Mouse (Mus musculus) lung, embryonic 15.5 days (tissue): ENCODE measurements around the gene Zdhhc14. TPM values are rescaled to one million over a fixed set of nuclear protein-coding genes. Genes with fewer than 3 reads are reported as not detected.
A peak's percentile ranks its signal among the peaks of the same experiment; 100 is the strongest.

ENCODE experiments used
- ATAC-seq: fragments of 200-750 bp; cut with Nextera tagmentation; 2 replicates; pipeline ENCODE4 v1.8.0; 2017; ENCODE audit warnings: moderate number of reproducible peaks, borderline replicate concordance; ENCODE audit not compliant: low FRiP score, low TSS enrichment; ENCODE audit errors: extremely low read depth
- H3K27ac ChIP-seq: fragments of 300-500 bp; sonication (generic); 2 replicates; pipeline ENCODE4 v1.5.1; 2015; ENCODE audit warnings: moderate library complexity, mild to moderate bottlenecking, inconsistent platforms
- H3K27me3 ChIP-seq: fragments of 300-500 bp; sonication (generic); 2 replicates; pipeline ENCODE4 v1.6.1; 2015; ENCODE audit warnings: inconsistent platforms
- H3K36me3 ChIP-seq: fragments of 300-500 bp; sonication (generic); 2 replicates; pipeline ENCODE4 v1.6.1; 2015; ENCODE audit warnings: inconsistent platforms
- H3K4me1 ChIP-seq: fragments of 300-500 bp; sonication (generic); 2 replicates; pipeline ENCODE4 v1.6.1; 2015; ENCODE audit warnings: inconsistent platforms
- H3K4me2 ChIP-seq: fragments of 300-500 bp; sonication (generic); 2 replicates; pipeline ENCODE4 v1.6.1; 2015; ENCODE audit warnings: inconsistent platforms, mild to moderate bottlenecking, moderate library complexity
- H3K4me3 ChIP-seq: fragments of 300-500 bp; sonication (generic); 2 replicates; pipeline ENCODE4 v1.5.1; 2015; ENCODE audit warnings: mild to moderate bottlenecking, inconsistent platforms
- H3K9ac ChIP-seq: fragments of 300-500 bp; sonication (generic); 2 replicates; pipeline ENCODE4 v1.6.1; 2015; ENCODE audit warnings: inconsistent platforms
- H3K9me3 ChIP-seq: fragments of 300-500 bp; sonication (generic); 2 replicates; pipeline ENCODE4 v1.6.1; 2016; ENCODE audit warnings: inconsistent platforms
- WGBS: fragments of 180-500 bp; shearing (Covaris S2); methylation state at CpG from one replicate; pipeline ENCODE4 v1.1.7; 2015; 5-methylcytosine and 5-hydroxymethylcytosine counted together
- polyA plus RNA-seq: library from polyadenylated mRNA; unstranded; fragments of >200 nt; fragmentation: Nextera tagmentation; extraction: Ambion mirVana; gene quantifications from 2 replicates; pipeline ENCODE4 v1.2.1, GENCODE M21; 2015

Gene Zdhhc14
- polyA plus RNA-seq, 1 experiment from 2014 or later = 1.2 TPM

DNA sequence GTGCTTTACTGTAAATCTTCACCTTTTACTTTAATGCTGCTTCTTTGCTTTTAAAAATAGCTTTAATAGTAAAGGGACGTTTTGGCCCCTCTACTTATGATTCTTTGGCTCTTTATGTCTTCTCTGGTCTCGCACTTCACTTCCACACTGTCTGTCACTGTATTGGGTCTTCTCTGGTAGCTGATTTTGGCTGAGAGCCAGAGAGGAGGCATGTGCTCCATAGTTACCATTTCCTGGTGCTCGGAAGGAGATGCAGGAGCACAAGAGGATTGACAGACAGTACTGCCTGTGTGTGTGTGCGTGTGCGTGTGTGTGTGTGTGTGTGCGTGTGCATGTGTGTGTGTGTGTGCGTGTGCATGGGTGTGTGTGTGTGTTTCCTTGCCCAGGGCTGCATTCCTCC is 14.2 kb downstream of the Zdhhc14 start:
- Histone ChIP-seq H3K9ac (no peak overlapping the region), H3K36me3 (no peaks in the 10 kb centered on the region), H3K4me2 (no peak overlapping the region), H3K9me3 (no peaks in the 10 kb centered on the region), H3K4me3 (no peak overlapping the region), H3K27ac (no peak overlapping the region), H3K4me1 (no peaks in the 10 kb centered on the region), H3K27me3 (no peaks in the 10 kb centered on the region)
- 46% methylated on average over 7 of the region's 7 CpGs for WGBS
- peak; percentile 46; the same call in 1 of the 2 replicates for ATAC-seq

DNA sequence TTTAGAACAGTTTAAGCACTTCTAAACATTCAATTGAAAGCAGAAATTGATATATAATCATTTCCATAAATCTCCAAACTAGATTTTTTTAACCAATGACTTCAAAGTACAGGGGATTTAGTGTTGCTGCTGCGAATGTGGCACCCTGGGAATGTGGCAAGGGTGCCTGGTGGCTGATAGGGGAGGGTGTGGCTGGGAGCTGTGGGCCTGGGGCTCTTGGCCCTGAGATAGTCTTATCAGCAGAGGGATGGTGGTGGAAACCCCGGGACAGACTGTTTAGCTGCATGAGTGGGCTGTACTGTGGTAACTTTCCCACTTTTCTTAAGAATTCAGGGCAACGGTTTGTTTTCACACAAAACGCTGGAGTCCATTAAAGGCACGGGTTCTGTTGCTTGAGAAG is 14.6 kb downstream of the Zdhhc14 start:
- no peak overlapping the region for H3K27ac ChIP-seq
- no peak overlapping the region for H3K9ac ChIP-seq

DNA sequence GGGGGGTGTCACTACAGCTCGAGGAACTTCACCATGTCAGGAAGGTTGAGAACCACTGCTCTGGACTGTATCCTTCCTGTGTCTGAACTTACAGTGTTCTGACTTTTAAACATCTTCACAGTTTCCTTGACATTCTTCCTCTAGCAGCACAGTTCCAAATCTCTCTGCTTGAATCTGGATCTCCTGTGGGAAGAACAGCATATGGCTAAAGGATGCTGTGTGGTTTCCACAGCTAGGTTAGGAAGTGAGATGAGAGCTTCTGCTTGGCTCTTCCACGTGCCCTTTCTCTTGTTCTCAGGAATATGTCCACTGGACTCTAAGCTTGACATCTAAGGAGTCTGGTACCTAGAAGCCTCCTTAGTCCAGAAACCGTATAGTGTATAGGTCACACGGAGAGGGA is 15.7 kb downstream of the Zdhhc14 start:
- no peak overlapping the region for H3K27ac ChIP-seq
- WGBS = 73% methylated on average over 4 of the region's 4 CpGs
- no peak overlapping the region for H3K9ac ChIP-seq
- no peak overlapping the region for H3K4me2 ChIP-seq
- no peak for ATAC-seq
- no peaks in the 10 kb centered on the region for H3K9me3 ChIP-seq
- H3K36me3 ChIP-seq = no peaks in the 10 kb centered on the region
- no peaks in the 10 kb centered on the region for H3K27me3 ChIP-seq
- no peak overlapping the region for H3K4me3 ChIP-seq
- H3K4me1 ChIP-seq = no peaks in the 10 kb centered on the region

More for the DNA sequence above, 14.6 kb downstream of the Zdhhc14 start:
- H3K36me3 ChIP-seq = no peaks in the 10 kb centered on the region
- no peaks in the 10 kb centered on the region for H3K27me3 ChIP-seq
- whole genome bisulfite sequencing = 50% methylated on average over 5 of the region's 5 CpGs
- no peak overlapping the region for H3K4me3 ChIP-seq
- no peaks in the 10 kb centered on the region for H3K9me3 ChIP-seq
- no peak overlapping the region for H3K4me2 ChIP-seq
- H3K4me1 ChIP-seq = no peaks in the 10 kb centered on the region
- no peak; the same call in 1 of the 2 replicates for ATAC-seq

DNA sequence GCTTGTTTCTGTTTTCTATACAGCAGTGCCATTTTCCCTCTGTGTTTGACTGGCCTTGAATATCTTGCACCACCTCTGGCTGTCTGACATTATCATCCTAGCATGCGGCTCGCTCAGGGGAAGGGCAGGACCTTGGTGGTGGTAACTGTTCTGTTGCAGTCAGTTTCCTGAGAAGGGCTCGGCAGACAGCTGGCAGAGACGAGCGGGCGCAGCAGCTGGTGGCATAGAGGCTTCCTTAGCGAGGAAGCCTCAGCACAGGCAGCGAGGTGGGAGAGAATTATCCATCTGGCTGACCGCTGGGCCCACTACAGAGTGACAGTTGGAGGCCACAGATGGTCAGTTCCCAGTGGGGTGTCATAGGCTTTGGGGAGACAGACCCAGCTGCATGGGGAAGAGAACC is 18.2 kb downstream of the Zdhhc14 start:
- WGBS = 60% methylated on average over 9 of the region's 9 CpGs
- Histone ChIP-seq H3K27ac (no peak overlapping the region), H3K9me3 (no peaks in the 10 kb centered on the region), H3K27me3 (no peaks in the 10 kb centered on the region), H3K4me2 (no peak overlapping the region), H3K4me1 (no peaks in the 10 kb centered on the region), H3K36me3 (no peaks in the 10 kb centered on the region), H3K9ac (no peak overlapping the region), H3K4me3 (no peak overlapping the region)
- no peak for ATAC-seq

DNA sequence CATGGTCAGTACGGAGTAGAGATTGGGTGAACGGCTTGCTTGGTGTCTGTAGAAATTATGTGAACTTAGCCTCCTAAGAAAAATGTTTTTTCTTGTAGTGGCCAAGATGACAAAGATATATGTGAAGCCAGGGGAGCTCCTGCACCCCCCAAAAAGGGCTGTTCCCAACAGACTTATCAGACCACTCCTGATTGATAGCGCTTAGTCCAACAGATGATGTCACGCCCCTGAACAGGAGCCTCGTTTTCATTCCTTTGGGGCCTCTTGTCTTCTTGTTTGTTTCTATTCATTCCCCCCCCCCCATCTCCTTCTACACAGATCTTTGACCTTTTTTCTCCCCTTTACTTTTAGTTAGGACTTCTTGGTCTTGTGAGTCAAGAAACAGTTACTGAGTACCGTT is 19.4 kb downstream of the Zdhhc14 start:
- no peak overlapping the region for H3K9ac ChIP-seq
- 60% methylated on average over 6 of the region's 6 CpGs for WGBS
- no peak overlapping the region for H3K27ac ChIP-seq
- no peak for ATAC-seq
- no peaks in the 10 kb centered on the region for H3K36me3 ChIP-seq
- H3K9me3 ChIP-seq = no peaks in the 10 kb centered on the region
- H3K4me2 ChIP-seq = no peak overlapping the region
- H3K4me1 ChIP-seq = no peaks in the 10 kb centered on the region
- H3K4me3 ChIP-seq = no peak overlapping the region
- no peaks in the 10 kb centered on the region for H3K27me3 ChIP-seq

DNA sequence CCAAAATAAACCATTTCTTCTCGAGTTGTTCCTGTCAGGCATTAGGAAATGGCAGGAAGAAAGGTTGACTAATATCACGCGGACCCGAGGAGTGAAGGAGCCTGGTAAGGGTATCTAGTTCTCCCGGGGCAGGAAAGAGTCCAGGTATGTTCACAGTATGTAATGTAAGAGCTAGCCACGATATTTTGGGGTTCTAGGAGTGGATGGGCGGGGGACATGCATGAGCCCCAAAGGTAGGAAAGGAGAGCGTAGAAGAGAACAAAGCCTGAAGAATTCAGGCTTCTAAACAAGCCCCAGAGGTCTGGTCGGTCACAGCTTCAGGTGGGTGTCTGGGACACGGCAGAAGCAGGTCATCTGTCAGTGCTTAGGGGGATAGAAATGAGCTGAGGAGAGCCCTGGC is 27.1 kb downstream of the Zdhhc14 start:
- no peaks in the 10 kb centered on the region for H3K36me3 ChIP-seq
- H3K27me3 ChIP-seq = no peaks in the 10 kb centered on the region
- WGBS = 85% methylated on average over 10 of the region's 10 CpGs

DNA sequence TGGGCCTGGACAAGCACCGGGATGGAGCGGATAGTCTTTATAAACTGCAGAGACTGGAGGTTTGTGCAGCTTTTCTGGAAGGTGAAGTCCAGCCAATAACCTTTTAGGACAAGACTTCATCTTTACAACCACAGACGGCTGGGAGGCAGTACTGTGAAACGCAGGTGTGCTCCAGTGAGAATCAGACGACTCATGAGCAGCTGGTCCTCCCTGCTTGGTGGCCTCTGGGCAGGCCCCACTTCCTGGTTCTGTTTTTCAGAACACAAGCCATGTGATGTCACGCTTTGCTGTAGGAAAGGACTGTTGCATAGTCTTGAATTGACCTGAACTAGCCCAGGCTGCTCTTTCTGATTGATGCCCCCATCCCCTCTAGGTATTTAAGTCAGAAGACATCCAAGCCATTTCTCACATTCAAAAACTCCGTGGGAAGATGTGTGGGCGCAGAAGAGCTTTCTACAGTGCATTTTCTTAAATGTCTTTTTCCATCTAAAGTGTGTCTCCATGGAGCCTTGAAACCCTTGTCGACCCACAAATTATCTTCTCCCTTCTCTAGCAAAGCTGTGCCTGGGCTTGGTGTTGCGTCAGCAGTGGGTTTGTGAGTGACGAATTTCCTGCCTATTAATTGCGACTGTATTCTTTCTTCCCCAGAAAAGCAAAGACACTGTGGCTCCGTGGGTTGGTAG is 27.7 kb downstream of the Zdhhc14 start:
- Histone ChIP-seq H3K4me1 (no peaks in the 10 kb centered on the region), H3K4me2 (no peak overlapping the region), H3K4me3 (no peak overlapping the region), H3K27me3 (no peaks in the 10 kb centered on the region), H3K27ac (no peak overlapping the region), H3K9ac (no peak overlapping the region), H3K36me3 (no peaks in the 10 kb centered on the region), H3K9me3 (no peaks in the 10 kb centered on the region)
- WGBS = 82% methylated on average over 13 of the region's 13 CpGs
- ATAC-seq = no peak

More for the DNA sequence above, 27.1 kb downstream of the Zdhhc14 start:
- no peak overlapping the region for H3K4me2 ChIP-seq
- ATAC-seq = no peak
- no peak overlapping the region for H3K9ac ChIP-seq
- H3K27ac ChIP-seq = no peak overlapping the region
- H3K9me3 ChIP-seq = no peaks in the 10 kb centered on the region
- H3K4me3 ChIP-seq = no peak overlapping the region
- no peaks in the 10 kb centered on the region for H3K4me1 ChIP-seq

DNA sequence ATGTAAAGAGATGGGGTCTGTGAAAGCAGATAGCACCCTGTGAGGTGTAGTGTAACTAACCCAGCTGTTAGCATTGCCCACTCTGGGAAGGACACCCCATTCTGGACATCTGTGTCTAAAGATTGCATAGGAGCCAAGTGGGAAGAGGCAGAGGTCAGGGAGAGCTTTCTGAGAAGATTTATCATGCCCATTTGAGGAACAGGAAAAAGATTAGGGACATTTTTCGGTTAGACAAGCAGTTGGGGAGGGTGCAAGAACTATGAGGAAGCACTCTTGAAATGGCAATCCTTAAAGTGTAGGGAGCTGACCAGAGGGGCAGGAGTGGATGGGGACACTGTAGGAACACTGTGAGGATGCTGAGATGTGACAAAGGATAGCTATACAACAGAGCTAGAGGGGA is 29.2 kb downstream of the Zdhhc14 start:
- H3K4me2 ChIP-seq = no peak overlapping the region
- H3K9ac ChIP-seq = no peak overlapping the region
- H3K27me3 ChIP-seq = no peaks in the 10 kb centered on the region
- no peaks in the 10 kb centered on the region for H3K36me3 ChIP-seq
- WGBS = 53% methylated on average over 1 of the region's 1 CpGs
- no peak for ATAC-seq
- no peaks in the 10 kb centered on the region for H3K4me1 ChIP-seq
- H3K4me3 ChIP-seq = no peak overlapping the region
- H3K27ac ChIP-seq = no peak overlapping the region
- no peaks in the 10 kb centered on the region for H3K9me3 ChIP-seq

DNA sequence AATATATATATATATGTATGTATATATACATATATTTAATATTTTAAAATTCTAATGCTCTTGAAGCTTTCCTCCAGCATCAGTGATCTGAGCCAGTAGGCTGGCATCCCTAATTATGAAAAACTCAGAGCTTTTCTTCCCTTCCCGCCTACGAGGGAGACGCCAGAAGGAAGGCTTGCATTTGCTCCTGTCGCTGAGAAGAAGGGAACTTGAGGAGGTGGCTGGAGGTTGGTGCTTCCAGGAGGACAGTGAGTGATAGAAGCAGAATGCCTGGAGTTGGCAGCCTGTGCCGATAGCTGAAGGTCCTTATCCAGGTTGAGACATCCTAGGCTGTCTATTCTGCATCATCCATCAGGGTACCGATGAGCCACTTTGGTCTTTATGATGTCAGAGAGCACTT is 37.2 kb downstream of the Zdhhc14 start:
- Histone ChIP-seq H3K36me3 (no peaks in the 10 kb centered on the region), H3K9me3 (no peaks in the 10 kb centered on the region), H3K9ac (no peak overlapping the region), H3K4me2 (no peak overlapping the region), H3K4me3 (no peak overlapping the region), H3K27me3 (no peaks in the 10 kb centered on the region), H3K27ac (no peak overlapping the region), H3K4me1 (no peaks in the 10 kb centered on the region)
- 76% methylated on average over 6 of the region's 6 CpGs for WGBS
- ATAC-seq = no peak

DNA sequence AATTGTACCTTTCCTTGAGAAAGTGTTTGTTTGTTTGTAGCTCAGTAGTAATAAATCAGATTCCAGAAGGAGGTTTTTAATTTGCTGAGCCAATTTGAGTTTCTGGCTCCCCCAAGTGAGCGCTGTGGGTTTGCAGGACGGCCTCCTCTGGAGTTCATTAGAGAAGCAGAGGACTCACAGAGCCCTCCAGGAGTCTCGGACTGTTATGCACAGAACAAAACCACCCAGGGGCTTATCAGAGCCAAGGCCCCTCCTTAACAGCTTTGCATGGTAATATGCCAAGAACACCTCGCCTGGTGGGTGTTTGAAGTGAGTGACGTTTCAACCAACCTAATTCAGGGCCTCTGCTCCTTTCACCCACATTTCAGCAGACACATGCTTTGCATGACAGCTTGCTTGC is 40.5 kb downstream of the Zdhhc14 start:
- 40% methylated on average over 5 of the region's 5 CpGs for WGBS
- Histone ChIP-seq H3K36me3 (no peaks in the 10 kb centered on the region), H3K4me1 (no peaks in the 10 kb centered on the region), H3K9ac (no peak overlapping the region), H3K4me3 (no peak overlapping the region), H3K9me3 (no peaks in the 10 kb centered on the region), H3K4me2 (no peak overlapping the region), H3K27me3 (no peaks in the 10 kb centered on the region), H3K27ac (no peak overlapping the region)
- no peak for ATAC-seq

DNA sequence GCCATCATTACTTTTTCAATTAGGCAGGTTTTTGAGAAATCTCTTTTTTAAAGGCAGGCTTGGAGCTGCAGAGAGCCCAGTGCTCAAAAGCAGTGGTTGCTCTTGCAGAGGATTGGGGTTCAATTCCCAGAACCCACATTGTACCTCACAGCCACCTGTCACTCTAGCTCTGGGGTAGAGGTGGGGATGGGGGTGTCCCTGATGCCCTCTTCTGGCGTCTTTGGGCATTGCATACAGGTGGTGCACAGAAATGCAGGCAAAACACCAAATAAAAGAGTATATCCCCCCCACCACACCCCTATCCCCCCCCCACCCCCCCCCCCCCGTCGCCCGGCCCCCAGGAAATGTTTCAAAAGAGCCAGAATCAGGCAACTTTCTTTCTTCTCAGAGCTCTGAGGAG is 43.0 kb downstream of the Zdhhc14 start:
- Histone ChIP-seq H3K4me2 (no peak overlapping the region), H3K9ac (no peak overlapping the region)
- WGBS = 30% methylated on average over 1 of the region's 4 CpGs

DNA sequence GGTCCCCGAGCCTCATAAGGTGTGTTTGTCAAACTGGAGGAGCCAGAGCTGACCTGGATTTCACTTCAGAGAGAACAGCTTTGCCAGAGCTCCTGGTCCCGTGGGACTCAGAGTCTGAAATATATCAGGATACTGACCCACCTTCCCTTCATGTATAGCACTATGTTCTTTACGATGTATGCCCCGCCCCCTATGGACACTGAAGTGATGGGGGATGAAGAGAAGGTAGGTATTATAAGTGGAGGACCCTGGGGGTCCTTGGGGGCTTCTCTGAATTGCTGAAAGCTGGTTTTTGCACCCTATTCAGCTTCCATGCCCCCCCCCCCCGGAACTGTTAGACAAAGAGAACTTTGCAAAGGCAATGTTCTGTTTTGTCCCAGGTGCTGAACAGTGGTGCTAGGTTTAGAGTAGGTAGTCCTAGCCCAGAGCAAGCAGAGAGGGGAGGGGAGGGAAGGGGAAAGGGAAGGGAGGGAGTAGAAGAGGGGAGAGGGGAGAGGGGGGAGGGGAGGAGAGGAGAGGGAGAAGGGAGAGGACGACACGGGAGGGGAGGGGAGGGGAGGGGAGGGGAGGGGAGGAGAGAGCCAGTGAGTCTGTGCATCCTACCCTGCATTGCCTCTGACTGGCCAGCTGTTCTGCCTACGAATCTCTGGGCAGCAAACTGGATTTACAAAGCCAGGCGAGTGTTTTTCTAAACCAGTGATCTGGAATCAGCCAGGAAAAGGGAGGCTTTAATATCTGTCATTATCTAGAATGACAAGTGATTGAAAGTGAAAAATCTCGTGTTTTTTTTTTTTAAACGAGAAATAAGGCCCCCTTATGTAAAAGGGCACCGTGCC is 44.1 kb downstream of the Zdhhc14 start:
- WGBS = 64% methylated on average over 11 of the region's 12 CpGs
- H3K27ac ChIP-seq = no peak overlapping the region

More for the DNA sequence above, 43.0 kb downstream of the Zdhhc14 start:
- no peak overlapping the region for H3K4me3 ChIP-seq
- H3K36me3 ChIP-seq = no peaks in the 10 kb centered on the region
- ATAC-seq = no peak
- H3K27me3 ChIP-seq = no peaks in the 10 kb centered on the region
- H3K4me1 ChIP-seq = no peaks in the 10 kb centered on the region
- no peak overlapping the region for H3K27ac ChIP-seq
- no peaks in the 10 kb centered on the region for H3K9me3 ChIP-seq

More for the DNA sequence above, 44.1 kb downstream of the Zdhhc14 start:
- no peaks in the 10 kb centered on the region for H3K36me3 ChIP-seq
- H3K4me3 ChIP-seq = no peak overlapping the region
- H3K4me2 ChIP-seq = no peak overlapping the region
- no peaks in the 10 kb centered on the region for H3K27me3 ChIP-seq
- no peaks in the 10 kb centered on the region for H3K4me1 ChIP-seq
- ATAC-seq = no peak
- no peaks in the 10 kb centered on the region for H3K9me3 ChIP-seq
- no peak overlapping the region for H3K9ac ChIP-seq
